Mouse (Mus musculus): ENCODE measurements at regions not wholly inside any gene's neighbourhood (a gene's known extent, or its start where the extent isn't known, plus 50 kb on each side); places are given as distances from the start of the nearest gene placed in this dataset.

DNA sequence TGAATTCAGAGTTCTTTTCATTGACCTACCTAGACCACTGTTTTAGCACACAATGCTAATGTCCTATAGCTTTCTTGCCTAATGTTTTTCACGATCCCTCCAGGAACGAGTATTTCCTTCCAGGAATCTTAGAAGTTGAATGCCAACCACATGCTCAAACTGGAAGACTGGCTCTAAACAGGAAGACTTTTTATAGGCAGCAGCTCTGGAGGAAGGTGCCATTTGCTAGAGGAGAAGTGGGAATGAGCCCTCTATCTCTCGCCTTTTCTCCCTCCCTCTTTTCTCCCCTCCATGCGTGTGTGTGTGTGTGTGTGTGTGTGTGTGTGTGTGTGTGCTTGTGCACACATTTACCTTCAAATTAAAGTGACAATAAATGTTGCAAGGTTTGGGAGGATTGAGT, 410.7 kb upstream of the Kdm8 start:
- no peak for DNase-seq
- Histone ChIP-seq H3K4me3 (replicated peaks) (no peak overlapping the region), H3K27me3 (no peaks in the 10 kb centered on the region), H3K9me3 (replicated peaks) (peaks cover 7% of the 10 kb centered on the region; the same call in 1 of the 2 replicates), H3K4me1 (replicated peaks) (no peaks in the 10 kb centered on the region), H3K4me2 (no peak overlapping the region), H3K9ac (no peak overlapping the region), H3K36me3 (no peaks in the 10 kb centered on the region), H3K27ac (no peak overlapping the region)
- WGBS (ENCODE audit: insufficient replicate concordance) = 74% methylated on average over 4 of the region's 4 CpGs
- ATAC-seq (ENCODE audit: low read depth) = no peak

DNA sequence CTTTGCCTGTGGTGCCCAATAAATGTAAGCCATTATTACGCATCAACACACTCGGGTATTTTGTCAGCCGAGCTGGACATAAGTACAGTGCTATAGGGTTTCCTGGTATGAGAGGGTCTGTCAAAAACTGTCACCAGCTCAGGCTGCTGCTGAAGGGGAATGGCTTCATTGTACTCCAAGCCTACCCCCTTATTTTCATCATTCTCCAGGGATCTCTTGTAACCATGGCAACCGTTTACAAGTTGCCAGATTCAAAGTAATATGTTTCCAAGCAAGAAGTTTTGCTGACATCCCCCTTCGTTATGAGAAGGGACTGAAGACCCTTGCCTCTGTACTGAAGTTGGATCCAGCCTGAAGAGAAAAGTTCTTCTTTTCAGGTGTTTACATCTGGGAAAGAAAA, 410.3 kb upstream of the Kdm8 start:
- no peak for DNase-seq
- Histone ChIP-seq H3K4me1 (replicated peaks) (no peaks in the 10 kb centered on the region), H3K4me3 (replicated peaks) (no peak overlapping the region), H3K27me3 (no peaks in the 10 kb centered on the region), H3K27ac (no peak overlapping the region), H3K4me2 (no peak overlapping the region), H3K9me3 (replicated peaks) (peaks cover 8% of the 10 kb centered on the region; the same call in 1 of the 2 replicates), H3K36me3 (no peaks in the 10 kb centered on the region), H3K9ac (no peak overlapping the region)
- WGBS (ENCODE audit: insufficient replicate concordance) = 65% methylated on average over 5 of the region's 5 CpGs
- ATAC-seq (ENCODE audit: low read depth) = no peak

DNA sequence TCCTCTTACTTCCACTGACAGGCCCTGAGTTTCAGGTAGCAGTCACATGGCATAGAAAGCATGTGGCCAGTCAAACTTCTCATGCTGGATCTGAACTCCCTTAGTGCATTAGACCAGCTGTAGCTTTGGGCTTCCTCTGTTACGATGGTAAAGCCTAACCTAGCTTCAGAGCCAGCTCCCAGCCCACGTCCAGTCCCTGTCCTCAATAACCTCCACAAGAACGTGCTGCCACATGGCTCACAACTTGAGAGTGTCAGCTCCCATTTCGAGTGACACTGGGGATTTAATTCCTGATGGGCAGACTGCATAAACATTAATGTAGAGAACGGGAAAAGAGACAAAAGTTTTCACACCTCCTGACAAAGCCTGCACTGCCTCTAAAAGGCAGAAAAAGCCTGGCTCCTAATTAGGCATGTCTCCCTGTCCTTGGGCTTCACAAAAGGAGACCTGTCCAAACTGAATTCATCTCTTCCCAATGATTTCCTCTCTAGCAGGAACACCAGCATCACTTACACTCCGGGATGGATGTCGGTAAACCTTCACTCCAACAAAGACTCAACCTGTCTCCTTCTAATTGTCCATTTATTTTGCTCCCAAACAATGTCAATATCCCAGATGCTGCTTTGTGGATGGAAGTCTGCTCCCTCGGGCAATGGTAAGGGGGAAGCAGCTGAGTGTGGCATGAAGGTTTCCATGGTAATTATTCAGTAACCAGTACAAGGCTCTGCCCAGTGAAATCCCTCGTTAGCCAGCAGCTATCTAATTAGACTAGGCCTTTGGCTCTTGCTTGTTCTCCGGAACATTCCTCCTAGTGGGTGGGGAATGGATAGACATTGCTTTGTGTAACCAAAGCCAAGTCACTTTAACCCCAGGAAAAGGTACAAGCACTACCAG, 408.1 kb upstream of the Kdm8 start:
- DNase-seq = no peak

DNA sequence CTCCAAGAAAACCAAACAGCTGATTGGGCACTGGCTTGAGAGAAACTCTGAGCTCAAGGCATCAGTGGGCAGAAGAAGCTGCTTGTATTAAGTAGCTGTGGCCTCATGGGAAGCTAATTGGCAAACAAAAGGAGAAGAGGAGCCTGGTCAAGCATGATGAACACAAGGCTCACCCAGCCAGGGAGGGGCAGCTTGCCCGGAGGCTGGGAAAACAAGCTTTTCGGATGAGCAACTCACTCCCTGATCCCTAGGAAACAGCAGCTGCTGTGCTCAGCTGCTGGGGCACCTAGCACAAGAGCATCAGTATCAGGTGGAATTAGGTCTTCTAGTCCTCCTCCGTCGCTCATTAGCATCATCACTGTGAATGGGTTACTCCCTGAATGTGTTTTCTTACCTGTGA, 405.6 kb upstream of the Kdm8 start:
- H3K4me3 ChIP-seq (replicated peaks) = no peak overlapping the region
- no peaks in the 10 kb centered on the region for H3K27me3 ChIP-seq
- WGBS (ENCODE audit: insufficient replicate concordance) = 64% methylated on average over 4 of the region's 4 CpGs
- no peak for ATAC-seq (ENCODE audit: low read depth)
- no peak overlapping the region for H3K27ac ChIP-seq
- 0 out of 2 replicates have a peak, but pooled peaks cover 9% of the 10 kb centered on the region for H3K9me3 ChIP-seq (replicated peaks)
- DNase-seq = no peak
- H3K4me1 ChIP-seq (replicated peaks) = no peaks in the 10 kb centered on the region
- H3K36me3 ChIP-seq = no peaks in the 10 kb centered on the region
- H3K4me2 ChIP-seq = no peak overlapping the region
- H3K9ac ChIP-seq = no peak overlapping the region

More for the DNA sequence above, 408.1 kb upstream of the Kdm8 start:
- Histone ChIP-seq H3K4me2 (no peak overlapping the region), H3K36me3 (no peaks in the 10 kb centered on the region), H3K27ac (no peak overlapping the region), H3K9ac (no peak overlapping the region), H3K4me1 (replicated peaks) (no peaks in the 10 kb centered on the region), H3K27me3 (no peaks in the 10 kb centered on the region), H3K4me3 (replicated peaks) (no peak overlapping the region), H3K9me3 (replicated peaks) (0 out of 2 replicates have a peak, but pooled peaks cover 12% of the 10 kb centered on the region)
- ATAC-seq (ENCODE audit: low read depth) = no peak
- 52% methylated on average over 10 of the region's 10 CpGs for WGBS (ENCODE audit: insufficient replicate concordance)

DNA sequence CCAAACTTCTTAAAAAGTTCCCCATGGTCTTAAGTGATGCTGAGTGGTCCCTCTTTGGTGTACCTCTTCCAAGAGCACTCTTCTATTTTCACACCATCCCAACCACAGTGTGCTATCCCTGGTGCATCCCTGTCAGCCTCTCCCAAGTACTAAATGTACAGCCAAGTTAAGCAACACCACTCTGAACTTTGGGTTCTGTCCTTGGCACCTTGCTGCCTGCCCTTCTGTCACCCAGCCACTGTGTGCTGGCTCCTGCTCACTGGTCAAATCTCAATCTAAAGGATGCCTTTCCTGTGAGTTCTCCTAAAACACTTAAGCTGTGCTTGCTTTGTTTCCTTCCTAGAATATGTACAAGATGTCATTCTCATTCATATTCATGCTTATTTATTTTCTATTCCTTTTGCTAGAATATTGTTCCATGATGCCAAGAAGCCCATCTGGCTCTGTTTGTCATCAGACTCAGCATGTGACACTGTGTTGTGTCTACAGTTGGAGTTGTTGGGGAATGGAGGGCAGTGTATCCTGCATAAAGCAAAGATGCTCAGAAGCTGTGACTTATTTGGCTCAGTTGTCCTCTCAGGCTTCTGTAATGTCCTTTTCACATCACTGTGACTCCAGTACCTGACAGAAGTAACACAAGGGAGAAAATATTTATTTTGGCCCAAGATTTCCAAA, 388.4 kb upstream of the Kdm8 start:
- no peaks in the 10 kb centered on the region for H3K36me3 ChIP-seq
- no peak overlapping the region for H3K4me2 ChIP-seq
- no peak for ATAC-seq (ENCODE audit: low read depth)
- H3K4me1 ChIP-seq (replicated peaks) = no peaks in the 10 kb centered on the region
- H3K4me3 ChIP-seq (replicated peaks) = no peak overlapping the region
- H3K9me3 ChIP-seq (replicated peaks) = peaks cover 6% of the 10 kb centered on the region; the same call in 1 of the 2 replicates
- no peak overlapping the region for H3K27ac ChIP-seq
- no peaks in the 10 kb centered on the region for H3K27me3 ChIP-seq
- no peak for DNase-seq
- H3K9ac ChIP-seq = no peak overlapping the region

DNA sequence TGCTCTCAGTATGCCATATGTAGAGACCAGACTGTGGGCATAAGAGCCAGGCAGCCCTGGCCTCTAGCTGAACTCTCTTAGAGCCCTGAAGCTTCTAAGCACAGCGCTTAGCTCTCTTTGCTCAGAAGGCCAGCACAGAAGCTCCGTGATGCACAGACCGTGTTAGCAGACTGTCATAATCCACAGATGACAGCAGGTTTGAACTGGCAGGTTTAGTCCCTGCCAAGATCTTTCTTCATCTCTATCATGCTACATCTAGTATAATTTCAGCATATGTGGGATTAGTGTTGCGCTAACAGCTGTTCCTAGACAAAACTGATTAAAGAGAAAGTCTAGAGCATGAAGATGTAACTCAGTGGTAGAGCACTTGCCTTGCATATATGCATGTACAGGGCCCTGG, 342.0 kb upstream of the Kdm8 start:
- Histone ChIP-seq H3K4me2 (no peak overlapping the region), H3K27me3 (no peaks in the 10 kb centered on the region), H3K4me1 (replicated peaks) (no peaks in the 10 kb centered on the region), H3K27ac (no peak overlapping the region), H3K36me3 (no peaks in the 10 kb centered on the region), H3K9ac (no peak overlapping the region), H3K9me3 (replicated peaks) (0 out of 2 replicates have a peak, but pooled peaks cover 9% of the 10 kb centered on the region), H3K4me3 (replicated peaks) (no peak overlapping the region)
- 67% methylated on average over 4 of the region's 4 CpGs for WGBS (ENCODE audit: insufficient replicate concordance)
- DNase-seq (no peak), ATAC-seq (ENCODE audit: low read depth) (no peak)

DNA sequence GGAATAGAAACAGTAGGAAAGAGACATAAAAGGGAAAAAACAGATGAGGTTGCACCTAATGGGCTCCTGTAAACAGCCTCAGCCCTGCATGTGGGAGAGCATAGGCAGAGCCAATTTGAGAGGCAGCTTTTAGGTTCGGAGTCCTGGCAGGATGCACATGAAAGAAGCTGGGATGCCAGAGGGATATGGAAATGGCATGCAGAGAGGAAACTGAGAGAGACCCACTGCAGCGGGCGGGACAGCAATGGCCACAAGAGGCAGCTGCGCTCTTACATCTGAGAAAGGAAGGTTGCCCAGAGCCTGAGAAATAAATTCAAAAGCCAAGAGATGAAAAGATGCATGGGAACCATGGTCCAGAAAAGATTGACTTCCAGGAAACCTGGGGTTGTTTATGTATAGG, 340.5 kb upstream of the Kdm8 start:
- 69% methylated on average over 4 of the region's 4 CpGs for WGBS (ENCODE audit: insufficient replicate concordance)
- Histone ChIP-seq H3K4me3 (replicated peaks) (no peak overlapping the region), H3K4me2 (no peak overlapping the region), H3K27ac (no peak overlapping the region), H3K4me1 (replicated peaks) (no peaks in the 10 kb centered on the region), H3K9ac (no peak overlapping the region), H3K36me3 (no peaks in the 10 kb centered on the region), H3K27me3 (no peaks in the 10 kb centered on the region), H3K9me3 (replicated peaks) (peaks cover 20% of the 10 kb centered on the region; the same call in 1 of the 2 replicates)
- no peak for DNase-seq
- ATAC-seq (ENCODE audit: low read depth) = no peak

DNA sequence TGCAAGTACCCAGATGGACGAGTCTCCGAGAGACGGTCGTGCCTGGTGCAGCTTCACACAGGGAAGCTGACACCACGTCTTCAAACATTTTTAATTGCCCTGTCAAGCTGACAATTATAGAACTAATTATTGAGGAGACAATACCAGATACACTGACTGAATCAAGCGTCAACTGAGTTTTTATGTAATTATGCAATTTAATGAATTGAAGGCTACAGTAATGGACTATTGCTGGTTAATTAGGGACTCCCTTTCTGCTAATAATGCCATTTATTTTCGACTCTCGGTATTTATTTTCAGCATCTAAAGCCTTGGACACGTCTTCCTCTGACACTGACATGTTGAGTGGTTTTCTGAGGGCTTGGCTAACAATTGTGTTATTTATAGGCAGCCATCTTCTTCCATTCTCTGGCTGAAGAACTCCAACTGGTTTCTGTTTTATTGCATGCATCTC, 331.6 kb upstream of the Kdm8 start:
- no peaks in the 10 kb centered on the region for H3K36me3 ChIP-seq
- H3K4me2 ChIP-seq = no peak overlapping the region
- H3K4me1 ChIP-seq (replicated peaks) = no peaks in the 10 kb centered on the region
- H3K9ac ChIP-seq = no peak overlapping the region
- H3K27me3 ChIP-seq = no peaks in the 10 kb centered on the region
- no peak overlapping the region for H3K27ac ChIP-seq
- ATAC-seq (ENCODE audit: low read depth) (no peak), DNase-seq (no peak)
- H3K9me3 ChIP-seq (replicated peaks) = peaks cover 19% of the 10 kb centered on the region; the same call in 1 of the 2 replicates
- WGBS (ENCODE audit: insufficient replicate concordance) = 67% methylated on average over 9 of the region's 9 CpGs
- no peak overlapping the region for H3K4me3 ChIP-seq (replicated peaks)

DNA sequence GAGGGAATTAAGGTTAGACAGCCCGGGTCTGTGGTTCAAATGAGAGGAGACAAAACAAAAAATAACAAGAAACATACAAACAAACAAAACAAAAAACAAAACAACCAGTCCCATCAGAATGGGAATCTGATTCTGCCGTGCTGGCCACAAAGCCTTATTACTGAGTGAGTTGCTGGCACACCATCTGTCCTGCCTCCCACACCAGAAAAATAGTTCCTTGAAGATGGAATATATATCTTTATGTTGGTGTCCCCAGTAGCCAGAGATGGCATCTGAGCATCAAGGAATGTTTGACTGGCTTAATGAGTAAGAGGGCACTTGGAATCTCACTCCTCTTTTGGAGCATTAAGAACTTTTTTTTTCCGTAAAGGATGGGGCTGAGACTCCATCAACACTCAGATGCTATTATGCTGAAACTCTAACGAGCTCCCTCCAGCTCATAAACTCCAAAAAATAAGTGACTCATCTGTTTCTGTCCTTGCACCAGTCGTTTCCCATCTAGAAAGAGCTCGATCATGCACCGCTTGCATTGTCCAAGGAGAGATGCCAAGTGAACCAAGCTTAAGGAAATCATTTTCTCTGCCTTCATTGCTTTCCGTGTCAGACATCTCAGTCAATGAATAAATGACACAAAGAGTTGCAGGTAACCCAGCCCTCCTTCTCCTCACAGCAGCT, 329.0 kb upstream of the Kdm8 start:
- Histone ChIP-seq H3K27me3 (no peaks in the 10 kb centered on the region), H3K4me3 (replicated peaks) (no peak overlapping the region), H3K4me2 (no peak overlapping the region), H3K27ac (no peak overlapping the region), H3K36me3 (no peaks in the 10 kb centered on the region), H3K9ac (no peak overlapping the region), H3K9me3 (replicated peaks) (peaks cover 7% of the 10 kb centered on the region; the same call in 1 of the 2 replicates), H3K4me1 (replicated peaks) (no peaks in the 10 kb centered on the region)
- WGBS (ENCODE audit: insufficient replicate concordance) = 60% methylated on average over 8 of the region's 8 CpGs
- ATAC-seq (ENCODE audit: low read depth) (no peak), DNase-seq (no peak)

DNA sequence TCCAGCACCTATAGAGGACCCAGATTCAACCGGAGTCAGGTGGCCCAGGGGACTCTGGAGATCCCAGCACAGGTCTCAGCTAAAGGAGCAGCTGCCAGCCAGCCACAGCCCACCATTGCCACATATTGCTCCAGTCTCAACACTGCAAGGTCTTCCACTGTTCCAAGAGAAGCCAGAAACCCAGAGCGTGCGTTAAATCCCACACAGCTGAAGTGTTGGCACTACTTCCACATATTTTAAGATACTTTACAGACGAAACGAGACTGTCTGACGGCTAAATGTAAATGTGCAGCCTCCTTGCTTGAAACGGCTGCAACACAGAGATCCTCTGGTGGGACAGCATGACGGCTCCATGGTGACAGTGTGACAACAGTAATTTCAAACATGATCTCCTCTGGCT, 327.3 kb upstream of the Kdm8 start:
- Histone ChIP-seq H3K4me2 (no peak overlapping the region), H3K9me3 (replicated peaks) (peaks cover 7% of the 10 kb centered on the region; the same call in 1 of the 2 replicates), H3K36me3 (no peaks in the 10 kb centered on the region), H3K27ac (no peak overlapping the region), H3K9ac (no peak overlapping the region), H3K4me3 (replicated peaks) (no peak overlapping the region), H3K4me1 (replicated peaks) (no peaks in the 10 kb centered on the region), H3K27me3 (no peaks in the 10 kb centered on the region)
- DNase-seq (no peak), ATAC-seq (ENCODE audit: low read depth) (no peak)
- 63% methylated on average over 8 of the region's 8 CpGs for WGBS (ENCODE audit: insufficient replicate concordance)

DNA sequence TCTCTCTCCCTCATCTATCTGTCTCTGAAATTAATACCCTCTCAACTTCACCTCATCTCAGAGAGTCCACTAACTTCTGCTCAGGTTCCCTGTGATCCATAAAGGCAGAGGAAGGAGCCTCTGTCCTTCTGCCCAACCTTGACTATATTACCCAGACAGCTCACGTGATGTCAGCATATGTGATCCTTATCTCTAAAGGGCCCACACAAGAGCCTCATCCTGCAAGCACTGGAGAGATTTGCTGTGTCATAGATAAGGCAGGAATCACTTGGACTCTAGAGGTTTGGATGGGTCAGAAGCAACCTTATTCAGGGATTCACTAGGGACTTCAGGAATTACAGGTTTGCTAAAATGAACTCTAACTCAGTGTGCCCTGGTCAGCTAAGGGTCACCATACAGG, 315.3 kb upstream of the Kdm8 start:
- DNase-seq (no peak), ATAC-seq (ENCODE audit: low read depth) (no peak)
- H3K4me3 ChIP-seq (replicated peaks) = no peak overlapping the region
- H3K27ac ChIP-seq = no peak overlapping the region
- H3K36me3 ChIP-seq = no peaks in the 10 kb centered on the region
- H3K27me3 ChIP-seq = no peaks in the 10 kb centered on the region
- no peak overlapping the region for H3K9ac ChIP-seq
- WGBS (ENCODE audit: insufficient replicate concordance) = 23% methylated on average over 1 of the region's 1 CpGs
- no peaks in the 10 kb centered on the region for H3K9me3 ChIP-seq (replicated peaks)
- no peaks in the 10 kb centered on the region for H3K4me1 ChIP-seq (replicated peaks)
- no peak overlapping the region for H3K4me2 ChIP-seq

Data from liver, embryonic 13.5 days (tissue).